Mouse (Mus musculus) ES-E14 (cell line): ENCODE measurements at regions not wholly inside any gene's neighbourhood (a gene's known extent, or its start where the extent isn't known, plus 50 kb on each side); places are given as distances from the start of the nearest gene placed in this dataset.

Experiments used
- CHD2 ChIP-seq: IDR thresholded peaks from 2 replicates; pipeline ENCODE4 v1.6.1; 2014; ENCODE audit warnings: mild to moderate bottlenecking, low read depth, low read length, inconsistent platforms
- MAFK ChIP-seq: IDR thresholded peaks from 2 replicates; pipeline ENCODE4 v1.6.1; 2014; ENCODE audit warnings: mild to moderate bottlenecking, low read depth, low read length, inconsistent platforms; ENCODE audit not compliant: insufficient read depth
- ZC3H11A ChIP-seq: IDR thresholded peaks from 2 replicates; pipeline ENCODE4 v1.6.1; 2012; ENCODE audit warnings: low read depth, mild to moderate bottlenecking, inconsistent platforms, low read length, borderline replicate concordance
- ZNF384 ChIP-seq: IDR thresholded peaks from 2 replicates; pipeline ENCODE4 v1.6.1; 2012; ENCODE audit warnings: low read depth, low read length, inconsistent platforms

DNA sequence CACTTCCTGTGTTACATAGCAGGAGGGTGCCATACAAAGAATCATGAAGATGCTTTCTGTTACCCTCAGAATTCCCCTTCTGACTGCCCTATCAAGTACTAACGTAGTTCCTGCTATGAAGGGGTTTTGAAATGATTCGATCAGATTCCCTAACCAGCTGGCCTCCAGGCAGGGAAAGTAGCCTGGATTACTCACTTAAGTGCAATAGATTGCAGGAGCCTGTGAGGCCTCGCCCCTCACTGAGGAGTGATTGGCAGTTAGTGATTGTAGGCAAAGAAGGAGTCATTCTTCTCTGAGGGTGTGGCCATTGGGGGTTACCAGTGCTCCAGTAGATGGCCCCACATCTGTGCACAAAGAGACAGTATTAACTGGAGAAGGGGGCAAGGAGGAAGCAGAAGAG is 122.1 kb upstream of the Sox9 start:
- TF ChIP-seq ZNF384: no peak
- TF ChIP-seq ZC3H11A: no peak
- TF ChIP-seq CHD2: no peak
- TF ChIP-seq MAFK: no peak
